In genomic region chr3:42906246-42906645, GRCm38 (mm10) we compare ENCODE assay signal across 34 mouse cellular contexts.
"Had no signal": no experiment of that assay in that cellular context is flagged by ENCODE, and none has a peak within 500 bp of the region (broad histone marks: within the 10 kb centered on the region; RNA-seq: fewer than 3 reads in every experiment).

No protein-coding gene starts in this region.

- H3K27ac ChIP-seq: heart, embryonic 10.5 days; heart, embryonic 13.5 days; heart, embryonic 15.5 days; hindbrain, embryonic 10.5 days; hindbrain, embryonic 12.5 days; hindbrain, embryonic 13.5 days; hindbrain, embryonic 14.5 days; hindbrain, embryonic 15.5 days; hindbrain, postnatal 0 days; intestine, embryonic 15.5 days; kidney, embryonic 15.5 days; kidney, postnatal 0 days; layer of hippocampus, adult 2 months had no signal

- H3K9me3 ChIP-seq: heart, embryonic 10.5 days; heart, embryonic 12.5 days; heart, embryonic 13.5 days; heart, embryonic 15.5 days; hindbrain, embryonic 10.5 days; hindbrain, embryonic 12.5 days; hindbrain, embryonic 13.5 days; hindbrain, embryonic 15.5 days; intestine, embryonic 15.5 days; kidney, embryonic 15.5 days had no signal

- H3K9ac ChIP-seq: heart, embryonic 12.5 days; heart, embryonic 13.5 days; heart, embryonic 15.5 days; hindbrain, embryonic 12.5 days; hindbrain, embryonic 13.5 days; hindbrain, embryonic 14.5 days; hindbrain, embryonic 15.5 days; intestine, embryonic 15.5 days; kidney, embryonic 15.5 days had no signal

- H3K4me1 ChIP-seq: heart, embryonic 10.5 days; heart, embryonic 12.5 days; heart, embryonic 15.5 days; hindbrain, embryonic 13.5 days; intestine, embryonic 15.5 days; kidney, embryonic 15.5 days had no signal

- H3K36me3 ChIP-seq: heart, embryonic 10.5 days; heart, embryonic 12.5 days; heart, embryonic 13.5 days; heart, embryonic 15.5 days; hindbrain, embryonic 10.5 days; hindbrain, embryonic 12.5 days; hindbrain, embryonic 13.5 days; hindbrain, embryonic 15.5 days; intestine, embryonic 15.5 days; kidney, embryonic 15.5 days had no signal

- DNase-seq: heart, postnatal 10 days; heart, postnatal 14 days; heart, postnatal 36 days; heart, postnatal 4 days; kidney, adult 11 months; kidney, adult 18-20 months; kidney, adult 8-10 months; kidney, adult 9 months; kidney, postnatal 10 days; kidney, postnatal 14 days; kidney, postnatal 25 days; kidney, postnatal 36 days; kidney, postnatal 4 days; layer of hippocampus, adult 9-11 months; layer of hippocampus, postnatal 36 days had no signal

- H3K4me2 ChIP-seq: heart, embryonic 11.5 days; heart, embryonic 12.5 days; heart, embryonic 13.5 days; heart, embryonic 15.5 days; hindbrain, embryonic 12.5 days; hindbrain, embryonic 13.5 days; hindbrain, embryonic 14.5 days; hindbrain, embryonic 15.5 days; intestine, embryonic 15.5 days; kidney, embryonic 15.5 days had no signal

- H3K27me3 ChIP-seq: heart, embryonic 12.5 days; heart, embryonic 13.5 days; heart, embryonic 15.5 days; hindbrain, embryonic 12.5 days; hindbrain, embryonic 15.5 days; intestine, embryonic 15.5 days; kidney, embryonic 15.5 days had no signal

- ATAC-seq: hindbrain, embryonic 16.5 days; hindbrain, postnatal 0 days; inflammation-experienced regulatory T-cells, adult 6 months; intestine, embryonic 15.5 days; intestine, embryonic 16.5 days; intestine, postnatal 0 days had no signal

- H3K4me3 ChIP-seq: heart, embryonic 10.5 days; heart, embryonic 12.5 days; heart, embryonic 13.5 days; heart, embryonic 15.5 days; hindbrain, embryonic 10.5 days; hindbrain, embryonic 12.5 days; hindbrain, embryonic 13.5 days; hindbrain, embryonic 15.5 days; intestine, embryonic 15.5 days; kidney, embryonic 15.5 days; layer of hippocampus, adult 2 months had no signal
